Mouse (Mus musculus) brain, embryonic 14.5 days (tissue): ENCODE data around the gene Cd37.

Experiments used
- CTCF ChIP-seq: fragments of 200-500 bp; IDR thresholded peaks from 2 replicates; pipeline ENCODE4 v1.5.1; 2012; ENCODE audit warnings: inconsistent platforms, mild to moderate bottlenecking, moderate library complexity, borderline replicate concordance; ENCODE audit not compliant: insufficient read depth, insufficient read length; ENCODE audit errors: extremely low read depth
- POLR2A ChIP-seq: fragments of 200-500 bp; IDR thresholded peaks from 2 replicates; pipeline ENCODE4 v1.6.1; 2012; ENCODE audit warnings: mild to moderate bottlenecking, inconsistent platforms, borderline replicate concordance; ENCODE audit not compliant: poor library complexity, insufficient read depth, insufficient read length, severe bottlenecking; ENCODE audit errors: extremely low read depth

- TF ChIP-seq CTCF (no peak), POLR2A (no peak)
Measured at GRCm38 (mm10) chr7:45196994-45197393, 41.9 kb downstream of the Cd37 start.
